Mouse (Mus musculus): ENCODE data around the gene 1700016D06Rik. TPM values are rescaled to one million over a fixed set of nuclear protein-coding genes. Genes with fewer than 3 reads are reported as not detected.

1700016D06Rik gene
- polyA plus RNA-seq, 1 experiment, result not detected

DNA sequence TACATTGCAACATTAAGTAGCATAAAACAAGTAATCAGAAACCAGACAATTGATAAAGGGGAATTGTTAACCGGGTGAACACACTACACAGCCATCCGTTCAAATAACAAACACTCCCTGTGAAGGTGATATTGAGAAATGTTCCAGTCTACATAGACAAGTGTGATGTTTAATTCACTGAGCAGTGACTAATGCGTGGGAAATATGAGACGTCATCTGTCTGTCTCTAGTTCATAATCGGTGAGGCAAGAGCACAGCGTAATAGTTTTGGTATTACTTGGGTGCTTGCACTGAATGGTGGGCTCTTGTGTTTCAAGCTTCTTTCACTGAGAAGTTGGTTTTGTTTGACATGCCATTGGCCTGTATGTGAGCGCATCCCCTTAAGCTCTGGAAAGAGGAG, 63.3 kb downstream of the 1700016D06Rik start:
- TF ChIP-seq POLR2A (IDR thresholded peaks at IDR 0.05; ENCODE audit: control insufficient read depth, extremely low read depth, insufficient read depth, low read length, poor library complexity) (no peak), CTCF (IDR thresholded peaks at IDR 0.05; ENCODE audit: borderline replicate concordance, control insufficient read depth, extremely low read depth, insufficient read depth, low read length, poor library complexity) (no peak)
- no peak for DNase-seq
- Histone ChIP-seq H3K27me3 (ENCODE audit: control insufficient read depth, insufficient read depth, low read length) (no peaks in the 10 kb centered on the region), H3K36me3 (ENCODE audit: control insufficient read depth, insufficient read depth, low read length) (peaks cover 3% of the 10 kb centered on the region; the same call in 1 of the 2 replicates), H3K27ac (ENCODE audit: control insufficient read depth, insufficient read depth, low read length) (no peak overlapping the region), H3K4me3 (ENCODE audit: control insufficient read depth, insufficient read depth, low read length) (no peak overlapping the region), H3K4me1 (replicated peaks; ENCODE audit: control insufficient read depth, insufficient read depth, low read length) (peaks cover 14% of the 10 kb centered on the region; the same call in 1 of the 2 replicates)
- WGBS, result 94% methylated on average over 7 of the region's 7 CpGs

DNA sequence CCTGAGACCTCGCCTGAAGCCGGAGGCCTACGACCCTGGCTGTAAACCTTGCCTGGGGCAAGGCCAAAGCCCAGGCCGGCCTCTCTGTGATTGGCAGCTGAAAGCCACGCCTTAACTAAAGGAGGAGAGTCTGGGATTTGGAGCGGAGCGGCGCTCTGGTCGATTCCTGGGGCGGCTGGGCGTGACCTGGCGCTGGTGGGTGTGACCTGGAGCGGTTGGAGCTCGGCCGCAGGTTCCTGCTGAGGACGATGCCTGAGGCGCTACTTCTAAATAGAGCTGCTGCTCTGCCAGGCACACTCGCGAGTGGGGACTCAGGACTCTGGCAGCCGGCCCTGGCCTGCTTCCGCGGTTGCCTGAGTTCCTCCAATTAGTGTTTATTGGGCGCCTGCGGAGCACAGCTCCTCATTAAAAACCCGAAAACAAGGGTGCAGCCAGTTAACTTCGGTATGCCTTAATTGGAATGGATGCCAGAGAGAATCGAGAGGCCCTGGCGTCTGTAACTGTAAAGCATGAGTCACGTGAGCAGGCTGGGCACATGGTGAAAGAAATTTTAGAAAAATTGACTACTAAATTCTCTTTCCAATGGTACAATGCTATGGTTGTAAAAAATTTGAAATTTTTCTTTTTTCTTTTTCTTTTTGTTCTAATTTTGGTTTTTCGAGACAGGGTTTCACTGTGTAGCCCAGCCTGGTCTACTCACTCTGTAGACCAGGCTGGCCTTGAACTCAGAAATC, 64.4 kb downstream of the 1700016D06Rik start:
- 5% methylated on average over 30 of the region's 30 CpGs for WGBS
- no peaks in the 10 kb centered on the region for H3K27me3 ChIP-seq (ENCODE audit: control insufficient read depth, insufficient read depth, low read length)
- TF ChIP-seq POLR2A (IDR thresholded peaks at IDR 0.05; ENCODE audit: control insufficient read depth, extremely low read depth, insufficient read depth, low read length, poor library complexity) (no peak), CTCF (IDR thresholded peaks at IDR 0.05; ENCODE audit: borderline replicate concordance, control insufficient read depth, extremely low read depth, insufficient read depth, low read length, poor library complexity) (no peak)
- peak; percentile 70 for DNase-seq
- peaks cover 9% of the 10 kb centered on the region for H3K36me3 ChIP-seq (ENCODE audit: control insufficient read depth, insufficient read depth, low read length)
- H3K27ac ChIP-seq (ENCODE audit: control insufficient read depth, insufficient read depth, low read length), result peak overlapping the region; percentile 23; the same call in 1 of the 2 replicates
- H3K4me3 ChIP-seq (ENCODE audit: control insufficient read depth, insufficient read depth, low read length), result peak overlapping the region; percentile 44
- H3K4me1 ChIP-seq (replicated peaks; ENCODE audit: control insufficient read depth, insufficient read depth, low read length), result peaks cover 14% of the 10 kb centered on the region; the same call in 1 of the 2 replicates

DNA sequence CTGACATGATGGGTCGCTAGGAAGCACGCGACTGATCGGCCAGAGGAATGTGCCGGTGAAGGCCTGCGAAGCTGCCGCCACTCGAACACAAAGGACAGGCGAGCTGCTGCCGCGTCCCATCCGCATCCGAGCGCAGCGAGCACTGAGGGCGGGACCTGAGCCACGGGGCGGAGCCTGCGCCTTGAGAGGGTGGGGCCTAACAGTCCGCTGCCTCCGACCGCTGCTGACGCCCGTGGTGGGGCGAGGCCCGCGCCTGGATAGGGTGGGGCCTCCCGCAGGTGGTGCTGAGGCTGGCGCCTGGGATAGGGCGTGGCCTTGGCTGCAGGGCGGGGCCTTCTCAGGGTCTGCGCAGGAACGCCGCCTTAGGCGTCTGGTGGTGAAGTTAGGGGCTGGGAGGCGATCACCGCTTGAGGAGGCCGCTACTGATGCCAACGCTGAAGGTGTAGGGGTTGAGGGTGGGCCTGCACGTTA, 65.2 kb downstream of the 1700016D06Rik start, which contains the start of gene Ankrd10:
Gene Ankrd10 (minus strand): TSS at position 147 of the 471 bp plus-strand sequence.
- DNase-seq, result peak; percentile 98
- under 1% methylated on average over 40 of the region's 40 CpGs for WGBS
- TF ChIP-seq POLR2A (IDR thresholded peaks at IDR 0.05; ENCODE audit: control insufficient read depth, extremely low read depth, insufficient read depth, low read length, poor library complexity) (peak; percentile 96), CTCF (IDR thresholded peaks at IDR 0.05; ENCODE audit: borderline replicate concordance, control insufficient read depth, extremely low read depth, insufficient read depth, low read length, poor library complexity) (no peak)

DNA sequence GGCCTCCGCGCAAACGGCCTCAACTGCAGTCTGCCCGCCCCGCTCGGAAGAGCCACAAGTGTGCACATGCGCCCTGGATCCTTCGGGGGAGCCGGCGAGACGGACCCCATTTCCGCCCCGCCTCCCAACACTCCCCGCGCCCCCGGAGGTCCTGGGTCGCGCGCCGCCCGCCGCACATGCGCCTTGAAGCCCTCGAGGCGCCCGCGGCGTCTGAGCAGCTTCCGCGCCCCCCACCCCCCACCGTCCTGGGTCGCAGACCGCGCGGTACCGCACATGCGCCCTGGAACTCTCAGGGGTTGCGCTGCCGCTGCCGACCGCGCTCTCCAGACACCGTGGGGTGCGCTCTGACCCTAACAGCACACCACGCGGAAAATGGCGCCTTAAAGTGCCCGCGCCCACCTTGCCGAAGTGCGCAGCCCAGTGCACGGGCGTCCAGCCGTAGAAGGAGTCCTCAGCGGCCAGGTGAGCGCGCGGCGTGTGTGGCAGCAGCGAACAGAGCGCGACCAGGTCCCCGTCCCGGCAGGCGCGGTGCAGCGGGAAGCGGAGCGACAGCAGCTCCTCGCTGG, 65.8 kb downstream of the 1700016D06Rik start:
- under 1% methylated on average over 70 of the region's 70 CpGs for WGBS
- H3K27ac ChIP-seq (ENCODE audit: control insufficient read depth, insufficient read depth, low read length), result peak overlapping the region; percentile 71
- H3K36me3 ChIP-seq (ENCODE audit: control insufficient read depth, insufficient read depth, low read length), result peaks cover 16% of the 10 kb centered on the region
- DNase-seq, result peak; percentile 96
- no peak; the same call in 1 of the 2 replicates for TF ChIP-seq POLR2A (IDR thresholded peaks at IDR 0.05; ENCODE audit: control insufficient read depth, extremely low read depth, insufficient read depth, low read length, poor library complexity)
- TF ChIP-seq CTCF (IDR thresholded peaks at IDR 0.05; ENCODE audit: borderline replicate concordance, control insufficient read depth, extremely low read depth, insufficient read depth, low read length, poor library complexity), result no peak
- H3K4me3 ChIP-seq (ENCODE audit: control insufficient read depth, insufficient read depth, low read length), result peak overlapping the region; percentile 76
- no peaks in the 10 kb centered on the region for H3K27me3 ChIP-seq (ENCODE audit: control insufficient read depth, insufficient read depth, low read length)
- H3K4me1 ChIP-seq (replicated peaks; ENCODE audit: control insufficient read depth, insufficient read depth, low read length), result peaks cover 14% of the 10 kb centered on the region; the same call in 1 of the 2 replicates

More for the DNA sequence above, 65.2 kb downstream of the 1700016D06Rik start, which contains the start of gene Ankrd10:
- Histone ChIP-seq H3K4me1 (replicated peaks; ENCODE audit: control insufficient read depth, insufficient read depth, low read length) (peaks cover 14% of the 10 kb centered on the region; the same call in 1 of the 2 replicates), H3K36me3 (ENCODE audit: control insufficient read depth, insufficient read depth, low read length) (peaks cover 15% of the 10 kb centered on the region), H3K27ac (ENCODE audit: control insufficient read depth, insufficient read depth, low read length) (peak within 1 kb of the TSS; percentile 71), H3K27me3 (ENCODE audit: control insufficient read depth, insufficient read depth, low read length) (no peaks in the 10 kb centered on the region), H3K4me3 (ENCODE audit: control insufficient read depth, insufficient read depth, low read length) (peak within 1 kb of the TSS; percentile 76)

DNA sequence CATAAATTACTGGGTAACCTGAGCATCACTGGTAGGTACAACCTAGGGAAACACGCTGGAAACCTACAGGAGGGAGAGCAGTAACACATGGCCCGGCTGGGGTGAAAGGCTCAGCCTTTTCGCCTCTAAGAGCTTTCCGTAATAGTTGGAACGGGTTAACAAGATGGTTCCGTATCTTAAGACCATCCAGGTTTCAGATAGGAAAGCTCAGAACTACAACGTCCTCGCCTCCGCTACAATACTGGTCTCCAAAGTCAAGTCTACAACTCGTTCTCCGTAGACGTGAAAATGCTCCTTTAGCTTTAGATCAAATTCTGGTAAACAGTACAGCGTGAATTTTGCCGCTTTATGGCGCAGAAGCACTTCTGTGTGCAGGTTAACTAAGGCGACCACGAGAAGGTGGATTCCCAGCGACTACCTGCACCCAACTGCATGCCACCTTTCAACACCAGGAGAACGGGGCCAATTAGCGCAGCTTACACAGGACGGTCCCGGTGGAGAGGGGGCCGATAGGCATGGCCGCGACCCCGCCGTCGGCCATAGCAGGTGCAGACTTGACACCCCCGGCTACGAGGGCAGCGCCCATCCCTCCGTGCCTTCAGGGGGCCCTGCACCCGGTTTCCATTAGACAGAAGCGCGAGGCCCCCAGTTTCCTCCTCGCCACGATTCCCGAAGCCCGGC, 66.4 kb downstream of the 1700016D06Rik start:
- H3K27ac ChIP-seq (ENCODE audit: control insufficient read depth, insufficient read depth, low read length), result no peak overlapping the region
- DNase-seq, result peak; percentile 5
- peak overlapping the region; percentile 76 for H3K4me3 ChIP-seq (ENCODE audit: control insufficient read depth, insufficient read depth, low read length)
- H3K27me3 ChIP-seq (ENCODE audit: control insufficient read depth, insufficient read depth, low read length), result no peaks in the 10 kb centered on the region
- under 1% methylated on average over 39 of the region's 39 CpGs for WGBS
- peaks cover 14% of the 10 kb centered on the region; the same call in 1 of the 2 replicates for H3K4me1 ChIP-seq (replicated peaks; ENCODE audit: control insufficient read depth, insufficient read depth, low read length)
- peaks cover 16% of the 10 kb centered on the region for H3K36me3 ChIP-seq (ENCODE audit: control insufficient read depth, insufficient read depth, low read length)
- 0 out of 2 replicates have a peak, but pooled peaks have one; percentile 3 for TF ChIP-seq POLR2A (IDR thresholded peaks at IDR 0.05; ENCODE audit: control insufficient read depth, extremely low read depth, insufficient read depth, low read length, poor library complexity)
- no peak for TF ChIP-seq CTCF (IDR thresholded peaks at IDR 0.05; ENCODE audit: borderline replicate concordance, control insufficient read depth, extremely low read depth, insufficient read depth, low read length, poor library complexity)

DNA sequence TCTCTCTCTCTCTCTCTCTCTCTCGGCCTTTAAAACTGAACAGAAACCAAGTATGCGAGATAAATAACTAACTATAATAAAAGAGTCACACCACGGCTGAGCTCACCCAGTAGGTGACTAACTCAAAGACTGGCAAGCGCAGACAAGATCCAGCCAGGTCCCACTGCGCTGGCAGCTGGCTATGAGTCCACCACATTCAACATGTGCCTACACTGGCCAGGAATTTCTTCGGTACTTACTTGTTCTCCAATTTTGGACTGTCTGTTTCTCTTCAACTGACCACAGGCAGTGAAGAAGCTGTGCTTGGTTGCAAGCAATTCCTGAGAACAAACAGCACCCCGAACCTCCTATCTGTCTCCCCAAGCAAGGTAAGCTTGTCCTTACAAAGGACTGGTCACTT, 67.4 kb downstream of the 1700016D06Rik start:
- Histone ChIP-seq H3K4me3 (ENCODE audit: control insufficient read depth, insufficient read depth, low read length) (no peak overlapping the region), H3K27ac (ENCODE audit: control insufficient read depth, insufficient read depth, low read length) (no peak overlapping the region), H3K4me1 (replicated peaks; ENCODE audit: control insufficient read depth, insufficient read depth, low read length) (peaks cover 16% of the 10 kb centered on the region; the same call in 1 of the 2 replicates), H3K27me3 (ENCODE audit: control insufficient read depth, insufficient read depth, low read length) (no peaks in the 10 kb centered on the region), H3K36me3 (ENCODE audit: control insufficient read depth, insufficient read depth, low read length) (peaks cover 22% of the 10 kb centered on the region)
- DNase-seq, result no peak
- TF ChIP-seq POLR2A (IDR thresholded peaks at IDR 0.05; ENCODE audit: control insufficient read depth, extremely low read depth, insufficient read depth, low read length, poor library complexity), result no peak
- TF ChIP-seq CTCF (IDR thresholded peaks at IDR 0.05; ENCODE audit: borderline replicate concordance, control insufficient read depth, extremely low read depth, insufficient read depth, low read length, poor library complexity), result no peak
- WGBS, result 81% methylated on average over 7 of the region's 7 CpGs

All from thymus, adult 2 months (tissue).